Mouse (Mus musculus) limb, embryonic 15.5 days (tissue): Measurements from ENCODE around the gene Cntnap2. TPM values are rescaled to one million over a fixed set of nuclear protein-coding genes. Genes with fewer than 3 reads are reported as not detected.
"Not testable (repeated sequence)": the region's sequence is repeated elsewhere in the genome, so short reads cannot be mapped to it uniquely, and the experiment has no call there.

Source experiments
- ATAC-seq: fragments of 200-750 bp; cut with Nextera tagmentation; 2 replicates; pipeline ENCODE4 v1.8.0; 2017; ENCODE audit warnings: low read depth, moderate TSS enrichment; ENCODE audit not compliant: insufficient number of reproducible peaks, low FRiP score, low TSS enrichment
- H3K27ac ChIP-seq: fragments of 300-500 bp; sonication (generic); 2 replicates; pipeline ENCODE4 v1.5.1; 2015; ENCODE audit warnings: moderate library complexity, mild to moderate bottlenecking, inconsistent platforms
- H3K27me3 ChIP-seq: fragments of 300-500 bp; sonication (generic); 2 replicates; pipeline ENCODE4 v1.6.1; 2015; ENCODE audit warnings: inconsistent platforms
- H3K36me3 ChIP-seq: fragments of 300-500 bp; sonication (generic); 2 replicates; pipeline ENCODE4 v1.6.1; 2015; ENCODE audit warnings: inconsistent platforms
- H3K4me1 ChIP-seq: fragments of 300-500 bp; sonication (generic); 2 replicates; pipeline ENCODE4 v1.6.1; 2015; ENCODE audit warnings: inconsistent platforms
- H3K4me2 ChIP-seq: fragments of 300-500 bp; sonication (generic); 2 replicates; pipeline ENCODE4 v1.6.1; 2015; ENCODE audit warnings: mild to moderate bottlenecking, inconsistent platforms
- H3K4me3 ChIP-seq: fragments of 300-500 bp; sonication (generic); 2 replicates; pipeline ENCODE4 v1.5.1; 2015; ENCODE audit warnings: mild to moderate bottlenecking, inconsistent platforms
- H3K9ac ChIP-seq: fragments of 300-500 bp; sonication (generic); 2 replicates; pipeline ENCODE4 v1.6.1; 2015; ENCODE audit warnings: inconsistent platforms
- H3K9me3 ChIP-seq: fragments of 300-500 bp; sonication (generic); 2 replicates; pipeline ENCODE4 v1.6.1; 2016; ENCODE audit warnings: inconsistent platforms
- WGBS: fragments of 180-500 bp; shearing (Covaris S2); methylation state at CpG from one replicate; pipeline ENCODE4 v1.1.7; 2015; 5-methylcytosine and 5-hydroxymethylcytosine counted together
- polyA plus RNA-seq: library from polyadenylated mRNA; unstranded; fragments of >200 nt; fragmentation: Nextera tagmentation; extraction: Ambion mirVana; gene quantifications from 2 replicates; pipeline ENCODE4 v1.2.1, GENCODE M21; 2015

The Cntnap2 gene
- polyA plus RNA-seq, 1 experiment from 2014 or later = 1.9 TPM

DNA sequence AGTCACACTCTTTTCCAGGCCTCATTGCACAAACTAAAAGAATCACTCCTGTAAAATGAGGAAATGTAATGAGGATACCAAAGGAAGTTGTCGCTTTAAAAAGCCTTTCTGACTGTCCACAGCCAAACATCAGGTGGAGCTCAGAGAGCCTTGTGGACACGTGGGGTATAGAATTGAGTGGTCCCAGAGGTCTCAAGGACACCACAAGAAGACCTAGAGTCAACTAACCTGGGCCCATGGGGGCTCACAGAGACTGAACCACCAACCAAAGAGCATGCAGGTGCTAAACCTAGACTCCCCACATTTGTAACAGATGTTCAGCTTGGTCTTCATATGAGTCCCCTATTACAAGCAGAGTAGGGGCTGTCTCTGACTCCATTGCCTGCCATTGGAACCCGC is 2117.0 kb downstream of the Cntnap2 start:
- H3K4me3 ChIP-seq, H3K27me3 ChIP-seq, H3K36me3 ChIP-seq, H3K4me1 ChIP-seq, H3K9ac ChIP-seq, H3K4me2 ChIP-seq, H3K9me3 ChIP-seq, ATAC-seq, H3K27ac ChIP-seq: not testable (repeated sequence)
- 54% methylated on average over 3 of the region's 3 CpGs for WGBS

DNA sequence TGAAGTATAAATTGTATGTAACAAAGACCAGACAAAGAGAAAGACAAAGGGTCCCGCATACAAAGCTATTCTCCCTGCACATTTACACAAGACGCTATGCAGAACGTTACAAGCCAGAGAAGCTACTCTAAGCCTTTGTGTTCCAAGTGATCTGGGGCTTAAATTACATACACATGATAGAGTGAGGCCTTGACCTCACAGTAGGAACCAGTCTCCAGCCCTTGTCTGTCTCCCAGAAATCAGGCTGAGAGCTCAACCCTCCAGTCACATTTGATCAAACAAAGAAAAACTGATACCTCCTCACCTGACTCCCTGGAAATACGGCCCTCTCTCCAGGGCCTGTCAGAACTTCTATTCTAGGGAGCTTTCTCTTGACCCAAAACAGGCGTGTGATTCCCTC is 2122.2 kb downstream of the Cntnap2 start:
- not testable (repeated sequence) for H3K4me1 ChIP-seq, H3K27me3 ChIP-seq, H3K9me3 ChIP-seq, H3K27ac ChIP-seq, ATAC-seq, H3K36me3 ChIP-seq, H3K9ac ChIP-seq, H3K4me2 ChIP-seq, H3K4me3 ChIP-seq
- WGBS = 67% methylated on average over 5 of the region's 5 CpGs

DNA sequence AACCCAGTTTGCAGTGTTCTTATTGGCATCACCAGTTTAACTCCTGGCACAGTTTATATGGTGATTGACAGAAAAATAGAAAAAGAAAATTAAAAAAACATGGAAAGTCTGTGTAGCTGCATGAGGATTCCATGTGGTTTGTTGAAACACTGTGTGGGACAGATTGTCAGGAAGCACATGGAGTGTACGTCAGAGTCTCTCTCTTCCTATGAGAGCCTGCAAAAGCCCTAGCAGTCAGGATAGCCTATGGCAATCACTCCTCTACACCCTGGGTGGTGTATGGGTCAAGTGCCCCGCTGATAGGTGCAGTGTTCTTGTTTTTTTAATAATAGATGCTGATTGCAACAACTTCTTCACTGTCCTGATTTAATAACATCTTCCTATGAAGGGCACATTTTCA is 2123.1 kb downstream of the Cntnap2 start:
- ATAC-seq = no peak

DNA sequence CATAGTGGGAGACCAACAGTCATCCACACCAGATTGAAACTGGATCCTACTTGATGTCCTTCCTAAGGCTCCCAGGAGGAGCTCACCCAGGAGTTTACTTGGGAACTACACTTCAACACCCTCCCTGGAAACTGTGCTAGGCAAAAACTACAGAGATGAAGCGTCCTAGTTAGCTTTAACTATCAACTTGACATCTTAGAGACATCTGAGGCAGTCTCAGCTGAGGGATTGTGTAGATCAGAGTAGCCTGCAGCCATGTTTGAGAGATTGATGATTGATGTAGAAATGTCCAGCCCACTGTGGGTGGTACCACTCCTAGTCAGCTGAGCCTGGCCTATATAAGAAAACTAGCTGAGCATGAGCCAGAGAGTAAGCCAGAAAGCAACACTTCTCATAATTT is 2123.6 kb downstream of the Cntnap2 start:
- Histone ChIP-seq H3K4me2 (no peak overlapping the region), H3K9ac (no peak overlapping the region), H3K27ac (no peak overlapping the region), H3K4me3 (no peak overlapping the region), H3K36me3 (no peaks in the 10 kb centered on the region), H3K9me3 (no peaks in the 10 kb centered on the region), H3K4me1 (no peaks in the 10 kb centered on the region), H3K27me3 (no peaks in the 10 kb centered on the region)
- ATAC-seq = no peak
- 56% methylated on average over 1 of the region's 1 CpGs for WGBS

More for the DNA sequence above, 2123.1 kb downstream of the Cntnap2 start:
- no peak overlapping the region for H3K4me3 ChIP-seq
- H3K4me2 ChIP-seq = no peak overlapping the region
- 62% methylated on average over 2 of the region's 2 CpGs for WGBS
- no peak overlapping the region for H3K9ac ChIP-seq
- no peaks in the 10 kb centered on the region for H3K9me3 ChIP-seq
- H3K27ac ChIP-seq = no peak overlapping the region
- H3K4me1 ChIP-seq = no peaks in the 10 kb centered on the region
- H3K27me3 ChIP-seq = no peaks in the 10 kb centered on the region
- no peaks in the 10 kb centered on the region for H3K36me3 ChIP-seq

DNA sequence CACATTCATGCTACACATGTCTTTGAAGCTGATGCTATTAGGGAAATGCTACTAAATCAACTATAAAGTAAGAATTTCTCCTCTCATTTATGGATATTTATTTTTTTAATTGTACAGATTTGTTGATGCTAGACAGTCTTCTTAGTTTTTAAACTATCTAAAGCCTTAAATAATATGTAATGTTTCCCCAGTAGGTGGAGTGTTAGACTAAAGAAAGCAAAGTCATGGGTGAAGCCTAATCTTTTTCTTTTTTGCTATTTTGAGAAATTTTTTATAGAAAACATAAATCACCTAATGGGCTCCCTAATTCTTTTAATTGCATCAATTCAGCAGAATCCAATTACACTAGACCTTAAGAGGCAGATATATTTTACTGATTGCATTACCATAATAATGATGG is 2124.7 kb downstream of the Cntnap2 start:
- not testable (repeated sequence) for H3K4me2 ChIP-seq, H3K9ac ChIP-seq, H3K36me3 ChIP-seq, H3K9me3 ChIP-seq, H3K27ac ChIP-seq, ATAC-seq, H3K4me3 ChIP-seq, H3K27me3 ChIP-seq, H3K4me1 ChIP-seq

DNA sequence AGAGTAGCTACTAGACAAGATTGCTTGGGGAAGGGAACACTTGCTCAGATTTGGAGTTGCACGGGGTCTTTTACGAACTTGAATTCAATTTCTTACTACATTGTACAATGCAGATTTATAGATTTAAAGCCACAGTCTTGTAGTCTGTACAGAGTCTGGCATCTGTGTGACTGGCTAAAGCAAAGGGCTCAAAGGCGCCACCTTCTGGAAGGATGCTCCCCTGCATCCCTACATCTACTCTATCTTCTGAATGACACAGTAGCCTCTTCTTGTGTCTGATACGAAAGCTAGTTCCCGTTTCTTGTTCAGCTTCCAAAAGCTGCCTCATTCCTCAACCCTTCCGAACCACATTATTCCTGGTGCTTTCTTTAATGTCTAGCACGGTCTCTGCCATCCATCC is 2129.0 kb downstream of the Cntnap2 start:
- 56% methylated on average over 7 of the region's 7 CpGs for WGBS
- no peak for ATAC-seq
- Histone ChIP-seq H3K4me2 (no peak overlapping the region), H3K9me3 (no peaks in the 10 kb centered on the region), H3K9ac (no peak overlapping the region), H3K4me1 (no peaks in the 10 kb centered on the region), H3K27ac (no peak overlapping the region), H3K27me3 (no peaks in the 10 kb centered on the region), H3K36me3 (no peaks in the 10 kb centered on the region), H3K4me3 (no peak overlapping the region)

DNA sequence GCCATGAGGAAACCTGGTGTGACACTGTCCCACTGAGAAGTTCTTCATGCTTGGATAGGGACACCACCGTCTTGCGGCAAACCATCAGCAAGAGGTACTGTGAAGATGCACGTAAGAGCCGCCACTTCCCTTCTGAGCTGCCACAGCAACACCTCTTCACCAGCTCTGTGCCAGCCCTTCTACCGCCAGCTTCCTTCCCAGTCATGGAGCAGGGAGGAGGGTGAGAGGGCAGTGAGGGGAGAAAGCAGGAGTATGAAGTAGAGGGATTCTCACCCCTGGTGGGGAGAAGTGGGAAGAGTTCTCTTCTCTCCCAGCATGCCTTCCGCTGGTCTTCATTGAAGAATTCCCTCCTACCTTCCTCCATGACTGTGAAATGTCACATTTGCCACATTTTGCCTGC is 2129.4 kb downstream of the Cntnap2 start:
- not testable (repeated sequence) for H3K4me3 ChIP-seq, H3K4me1 ChIP-seq

DNA sequence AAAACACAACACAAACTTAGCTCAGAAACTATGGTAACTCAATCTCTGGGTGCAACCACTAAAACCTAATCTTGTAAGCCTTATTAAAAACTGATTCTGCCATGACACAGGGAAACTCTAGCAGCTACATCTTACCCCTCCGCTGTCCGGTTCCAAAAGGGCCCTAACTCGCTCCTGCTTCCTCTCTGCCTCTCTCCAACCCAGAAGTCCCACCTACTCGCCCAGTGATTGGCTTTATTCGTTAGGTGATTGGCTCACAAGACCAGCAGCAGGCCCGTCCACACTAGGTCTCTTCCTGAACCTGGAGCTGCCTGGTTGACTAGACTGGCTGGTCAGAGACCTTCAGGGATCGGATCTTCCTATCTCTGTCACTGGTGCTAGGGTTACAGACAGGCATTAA is 2131.1 kb downstream of the Cntnap2 start:
- H3K9me3 ChIP-seq = no peaks in the 10 kb centered on the region
- no peaks in the 10 kb centered on the region for H3K27me3 ChIP-seq
- WGBS = 78% methylated on average over 7 of the region's 7 CpGs
- H3K4me1 ChIP-seq = no peaks in the 10 kb centered on the region
- no peak overlapping the region for H3K27ac ChIP-seq
- no peak overlapping the region for H3K9ac ChIP-seq
- no peak for ATAC-seq
- H3K36me3 ChIP-seq = no peaks in the 10 kb centered on the region
- no peak overlapping the region for H3K4me2 ChIP-seq
- no peak overlapping the region for H3K4me3 ChIP-seq

More for the DNA sequence above, 2129.4 kb downstream of the Cntnap2 start:
- WGBS = 91% methylated on average over 6 of the region's 6 CpGs
- not testable (repeated sequence) for H3K9me3 ChIP-seq, H3K4me2 ChIP-seq, H3K27ac ChIP-seq, H3K9ac ChIP-seq, H3K27me3 ChIP-seq, H3K36me3 ChIP-seq, ATAC-seq

DNA sequence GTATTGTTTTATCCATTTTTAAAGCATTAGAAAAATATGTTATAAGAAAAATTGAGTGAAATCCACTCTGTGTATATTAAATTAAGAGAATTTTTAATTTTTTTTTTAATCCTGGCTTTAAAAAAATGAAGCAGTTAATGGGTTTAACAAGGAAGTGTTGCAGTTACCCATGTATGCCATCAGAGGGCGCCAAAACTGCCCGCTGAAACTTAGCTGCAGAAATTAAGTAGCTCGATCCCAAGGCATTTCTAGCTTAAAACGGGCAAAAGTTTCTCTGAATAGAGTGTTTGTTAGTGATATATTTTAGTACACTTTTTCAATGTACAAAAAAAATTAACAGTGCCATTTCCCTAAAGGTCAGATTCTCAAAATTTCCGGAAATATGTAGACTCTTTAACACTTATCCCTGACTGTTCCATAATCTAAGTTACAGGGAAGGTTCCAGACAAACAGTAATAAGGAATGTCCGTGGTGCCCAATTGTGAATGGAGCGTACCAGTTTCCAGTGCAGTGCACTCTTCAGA is 2132.2 kb downstream of the Cntnap2 start:
- H3K9me3 ChIP-seq = no peaks in the 10 kb centered on the region
- no peak overlapping the region for H3K4me3 ChIP-seq
- no peak overlapping the region for H3K9ac ChIP-seq
- no peaks in the 10 kb centered on the region for H3K36me3 ChIP-seq
- no peak overlapping the region for H3K4me2 ChIP-seq
- no peaks in the 10 kb centered on the region for H3K4me1 ChIP-seq
- ATAC-seq = no peak
- H3K27ac ChIP-seq = no peak overlapping the region
- no peaks in the 10 kb centered on the region for H3K27me3 ChIP-seq
- WGBS = 15% methylated on average over 7 of the region's 7 CpGs

DNA sequence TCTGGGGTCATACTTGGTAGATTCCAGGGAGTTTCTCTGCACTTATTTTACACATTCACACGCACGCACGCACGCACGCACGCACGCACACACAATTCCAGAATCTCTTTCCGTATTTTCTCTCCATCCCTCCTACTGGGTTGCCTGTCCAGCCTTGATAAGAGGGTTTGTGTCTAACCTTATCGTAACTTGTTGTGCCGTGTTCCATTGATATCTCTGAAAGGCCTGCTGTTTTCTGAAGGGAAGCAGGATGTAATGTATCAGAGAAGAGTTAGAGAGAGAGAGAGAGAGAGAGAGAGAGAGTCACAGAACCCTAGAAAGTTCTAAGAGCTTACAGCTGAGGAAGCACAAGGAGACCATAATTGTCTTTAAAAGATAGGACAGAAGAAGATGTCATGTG is 2132.8 kb downstream of the Cntnap2 start:
- 86% methylated on average over 10 of the region's 10 CpGs for WGBS
- Histone ChIP-seq H3K4me3 (no peak overlapping the region), H3K4me1 (no peaks in the 10 kb centered on the region), H3K36me3 (no peaks in the 10 kb centered on the region), H3K9ac (no peak overlapping the region), H3K27me3 (no peaks in the 10 kb centered on the region), H3K9me3 (no peaks in the 10 kb centered on the region), H3K27ac (no peak overlapping the region), H3K4me2 (no peak overlapping the region)
- ATAC-seq = no peak

DNA sequence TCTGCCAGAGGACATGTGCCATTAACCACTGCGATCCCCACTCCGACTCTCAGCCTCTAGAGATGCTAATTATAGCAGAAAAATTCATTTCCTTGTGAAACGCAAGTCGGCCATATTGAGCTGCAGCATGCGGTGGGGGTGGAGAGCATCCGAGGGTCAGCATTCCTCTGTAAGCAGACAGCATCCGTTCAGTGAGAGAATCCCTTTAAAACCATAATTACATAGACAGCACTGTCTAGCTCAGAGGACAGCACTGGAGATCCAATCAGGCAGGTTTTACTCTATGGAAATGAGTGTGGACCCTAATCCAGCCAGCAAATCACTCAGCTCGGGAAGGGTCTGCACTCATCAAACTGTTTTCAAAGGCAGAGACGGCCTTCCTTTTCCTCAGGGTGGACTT is 2133.3 kb downstream of the Cntnap2 start:
- H3K27me3 ChIP-seq = no peaks in the 10 kb centered on the region
- ATAC-seq = no peak
- H3K4me3 ChIP-seq = no peak overlapping the region
- H3K27ac ChIP-seq = no peak overlapping the region
- H3K4me2 ChIP-seq = no peak overlapping the region
- H3K9ac ChIP-seq = no peak overlapping the region
- WGBS = 56% methylated on average over 9 of the region's 9 CpGs
- H3K9me3 ChIP-seq = no peaks in the 10 kb centered on the region
- no peaks in the 10 kb centered on the region for H3K36me3 ChIP-seq
- H3K4me1 ChIP-seq = no peaks in the 10 kb centered on the region

DNA sequence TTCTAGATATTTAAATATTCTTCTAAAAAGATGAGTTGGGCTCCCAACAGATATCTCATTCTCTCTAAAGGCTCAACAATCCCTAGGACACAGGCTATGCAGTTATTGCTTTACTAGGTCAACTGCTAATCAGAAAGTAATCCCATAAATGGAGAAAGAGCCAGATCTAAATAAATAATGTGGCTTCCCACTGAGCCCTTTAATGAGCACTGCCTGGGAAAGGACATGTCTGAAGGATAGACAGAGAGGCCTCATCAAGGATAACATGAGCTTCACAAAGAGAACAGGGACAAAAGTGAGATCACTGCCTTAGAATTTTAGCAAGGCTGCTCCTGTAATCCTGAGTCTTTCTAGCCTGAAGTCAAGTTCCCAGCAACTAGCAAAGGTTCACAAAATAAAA is 2138.4 kb downstream of the Cntnap2 start:
- Histone ChIP-seq H3K4me1 (no peaks in the 10 kb centered on the region), H3K9ac (no peak overlapping the region), H3K4me3 (no peak overlapping the region), H3K9me3 (no peaks in the 10 kb centered on the region), H3K27ac (no peak overlapping the region), H3K36me3 (no peaks in the 10 kb centered on the region), H3K27me3 (no peaks in the 10 kb centered on the region), H3K4me2 (no peak overlapping the region)
- no peak for ATAC-seq

DNA sequence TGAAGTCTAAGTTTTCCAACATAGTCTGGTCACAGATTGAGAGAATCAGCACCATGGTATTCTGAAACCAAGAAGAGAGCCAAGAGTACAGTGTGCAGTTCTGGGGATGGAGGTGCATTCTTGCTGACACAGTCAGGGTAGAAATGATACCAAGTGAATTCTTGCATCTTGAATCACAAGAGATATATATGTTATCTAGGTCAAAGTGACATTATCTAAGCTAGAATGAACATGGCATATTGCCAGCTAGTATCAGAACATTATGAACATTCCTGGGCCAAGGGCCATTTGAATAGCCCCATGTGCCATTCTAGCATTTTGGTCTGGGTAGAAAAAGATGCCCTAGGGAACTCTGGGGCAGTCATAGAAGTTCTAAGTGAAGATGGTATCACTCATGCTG is 2141.5 kb downstream of the Cntnap2 start:
- H3K4me2 ChIP-seq = no peak overlapping the region
- no peaks in the 10 kb centered on the region for H3K36me3 ChIP-seq
- H3K4me1 ChIP-seq = no peaks in the 10 kb centered on the region
- no peak overlapping the region for H3K4me3 ChIP-seq
- no peaks in the 10 kb centered on the region for H3K9me3 ChIP-seq
- H3K27ac ChIP-seq = no peak overlapping the region
- H3K9ac ChIP-seq = no peak overlapping the region
- H3K27me3 ChIP-seq = no peaks in the 10 kb centered on the region
- no peak for ATAC-seq
